Mouse (Mus musculus) MEL (cell line): ENCODE data around the gene Hist2h3b. TPM values are rescaled to one million over a fixed set of nuclear protein-coding genes. Genes with fewer than 3 reads are reported as not detected.

Experiments used
- DNase-seq: peaks from one replicate; pipeline ENCODE4 v3.0.0; 2011; ENCODE audit warnings: low read depth, low spot score
- H3K27ac ChIP-seq: 2 replicates; pipeline ENCODE4 v1.5.1; 2012; ENCODE audit warnings: low read depth, mild to moderate bottlenecking, control low read depth, low read length, moderate library complexity; ENCODE audit not compliant: control insufficient read depth
- H3K27me3 ChIP-seq, 2 experiments: fragments of 150-350 bp in 1 of 2; sonication (generic) in 1 of 2; 2 replicates each; pipeline ENCODE4 v1.6.1; 2012; ENCODE audit warnings: low read length in 2 of 2, mild to moderate bottlenecking in 2 of 2, improper control_type of control experiment in 1 of 2, moderate library complexity in 1 of 2; ENCODE audit not compliant: insufficient read depth in 2 of 2, control insufficient read depth in 1 of 2
- H3K36me3 ChIP-seq, 2 experiments: 2 replicates each; pipeline ENCODE4 v1.6.1; 2012 to 2014; ENCODE audit warnings: low read length in 2 of 2, improper control_type of control experiment in 1 of 2, inconsistent platforms in 1 of 2, mild to moderate bottlenecking in 1 of 2; ENCODE audit not compliant: insufficient read depth in 2 of 2, control insufficient read depth in 1 of 2
- H3K4me1 ChIP-seq, 2 experiments: fragments of 150-350 bp in 1 of 2; sonication (generic) in 1 of 2; 2 replicates each; pipeline ENCODE4 v1.6.1; 2012; ENCODE audit warnings: low read length in 2 of 2, improper control_type of control experiment in 1 of 2, mild to moderate bottlenecking in 1 of 2; ENCODE audit not compliant: insufficient read depth in 2 of 2, control insufficient read depth in 1 of 2
- H3K4me3 ChIP-seq, 2 experiments: fragments of 150-350 bp in 1 of 2; sonication (generic) in 1 of 2; 2 replicates each; pipeline ENCODE4 v1.5.1; 2012; ENCODE audit warnings: low read depth in 2 of 2, low read length in 2 of 2, mild to moderate bottlenecking in 2 of 2, moderate library complexity in 2 of 2, control low read depth in 1 of 2, improper control_type of control experiment in 1 of 2; ENCODE audit not compliant: control insufficient read depth in 1 of 2, insufficient read depth in 1 of 2
- H3K79me2 ChIP-seq: 2 replicates; pipeline ENCODE4 v1.6.1; 2012; ENCODE audit warnings: mild to moderate bottlenecking, low read length, moderate library complexity; ENCODE audit not compliant: control insufficient read depth, poor library complexity, insufficient read depth
- H3K9ac ChIP-seq: 2 replicates; pipeline ENCODE4 v1.6.1; 2012; ENCODE audit warnings: low read depth, mild to moderate bottlenecking, control low read depth, low read length, moderate library complexity; ENCODE audit not compliant: control insufficient read depth, poor library complexity, severe bottlenecking
- H3K9me3 ChIP-seq: fragments of 150-350 bp; sonication (generic); replicated peaks from 2 replicates; pipeline ENCODE4 v1.6.1; 2012; ENCODE audit warnings: mild to moderate bottlenecking, low read length, improper control_type of control experiment, moderate library complexity; ENCODE audit not compliant: insufficient read depth
- CHD1 ChIP-seq: IDR thresholded peaks from 2 replicates; pipeline ENCODE4 v1.6.1; 2012; ENCODE audit warnings: low read depth, mild to moderate bottlenecking, inconsistent platforms, low read length, improper control_type of control experiment
- ETS1 ChIP-seq: IDR thresholded peaks from 2 replicates; pipeline ENCODE4 v1.6.1; 2012; ENCODE audit warnings: low read depth, mild to moderate bottlenecking, inconsistent platforms, low read length, improper control_type of control experiment, moderate library complexity
- HCFC1 ChIP-seq: IDR thresholded peaks from 2 replicates; pipeline ENCODE4 v1.6.1; 2012; ENCODE audit warnings: low read depth, mild to moderate bottlenecking, inconsistent platforms, low read length, improper control_type of control experiment, moderate library complexity
- KAT2A ChIP-seq: conservative IDR thresholded peaks from 2 replicates; pipeline ENCODE4 v1.6.1; 2012; ENCODE audit warnings: low read depth, low read length, improper control_type of control experiment, inconsistent platforms
- MAZ ChIP-seq: IDR thresholded peaks from 2 replicates; pipeline ENCODE4 v1.6.1; 2012; ENCODE audit warnings: low read depth, mild to moderate bottlenecking, inconsistent platforms, low read length, improper control_type of control experiment
- MYB ChIP-seq: IDR thresholded peaks from 2 replicates; pipeline ENCODE4 v1.6.1; 2011; ENCODE audit warnings: mild to moderate bottlenecking, low read depth, low read length, improper control_type of control experiment
- POLR2A ChIP-seq, 2 experiments: IDR thresholded peaks; 2 replicates each; pipeline ENCODE4 v1.6.1; 2011 to 2012; ENCODE audit warnings: low read length in 2 of 2, mild to moderate bottlenecking in 2 of 2, control low read depth in 1 of 2, improper control_type of control experiment in 1 of 2, low read depth in 1 of 2, moderate library complexity in 1 of 2; ENCODE audit not compliant: control insufficient read depth in 1 of 2, insufficient read depth in 1 of 2, poor library complexity in 1 of 2
- POLR2AphosphoS5 ChIP-seq: IDR thresholded peaks from 2 replicates; pipeline ENCODE4 v1.6.1; 2012; ENCODE audit warnings: low read depth, borderline replicate concordance, mild to moderate bottlenecking, inconsistent platforms, low read length, moderate library complexity, mixed read lengths
- TCF12 ChIP-seq: IDR thresholded peaks from 2 replicates; pipeline ENCODE4 v1.6.1; 2014; ENCODE audit warnings: low read depth, mild to moderate bottlenecking, inconsistent platforms, low read length, improper control_type of control experiment, moderate library complexity
- polyA plus RNA-seq, 2 experiments: library from polyadenylated mRNA; stranded (reverse) in 1 of 2; unstranded in 1 of 2; fragments of >175 nt in 1 of 2; fragments of >200 nt in 1 of 2; gene quantifications; 2 replicates each; pipeline versions ENCODE4 v1.2.1 to v1.2.4; 2012; ENCODE audit warnings: low replicate concordance in 2 of 2, low read depth in 1 of 2; ENCODE audit not compliant: insufficient read length in 2 of 2, insufficient read depth in 1 of 2, missing spikeins in 1 of 2
- total RNA-seq: library from RNA; depleted of rRNA; stranded (reverse); fragments of 300-350 nt; gene quantifications from 2 replicates; pipeline ENCODE4 v1.2.3, GENCODE M21; 2012

The Hist2h3b gene
- total and polyA plus RNA-seq, 3 experiments, result 71.7 to 3,962 TPM; not detected in 1

DNA sequence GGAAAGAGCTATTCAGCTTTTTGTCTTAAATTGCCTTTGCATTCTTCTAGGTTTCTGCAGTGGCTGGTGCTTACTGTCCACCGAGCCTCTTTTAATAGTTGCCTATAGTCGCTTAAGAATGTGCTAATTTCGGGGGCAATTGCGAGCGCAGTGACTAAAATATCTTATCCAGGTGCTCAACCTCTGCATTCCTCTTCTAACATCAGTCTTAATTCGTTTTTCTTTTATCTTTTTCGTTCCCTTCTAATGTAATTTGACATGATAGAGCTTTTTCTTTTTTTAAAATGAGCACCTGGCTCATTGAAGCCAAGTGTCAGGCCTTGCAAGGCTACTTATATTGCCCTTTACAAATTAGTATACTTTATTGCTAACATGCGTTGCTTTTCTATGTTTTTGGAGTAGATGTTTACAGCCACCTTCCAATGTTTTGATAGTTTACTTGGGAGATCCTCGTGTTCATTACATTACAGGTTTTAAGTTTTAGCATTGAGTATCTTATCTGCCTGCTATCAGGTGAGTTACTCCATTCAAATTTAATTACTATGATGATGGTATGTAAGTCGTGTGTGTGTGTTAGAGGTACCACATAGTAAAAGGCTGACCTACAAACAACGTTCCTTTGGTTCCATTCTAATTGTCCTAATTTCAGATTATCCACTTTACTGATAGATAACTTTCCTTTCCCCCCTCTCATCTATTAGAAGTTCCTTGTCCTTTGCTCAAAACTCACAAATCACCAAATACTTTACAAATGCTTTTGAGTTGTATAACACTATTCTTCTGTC, 20.9 kb upstream of the Hist2h3b start:
- peak overlapping the region; percentile 92 for H3K9ac ChIP-seq
- H3K79me2 ChIP-seq, result peaks cover 2% of the 10 kb centered on the region
- TF ChIP-seq MYB, result no peak
- TF ChIP-seq HCFC1, result no peak
- peak in 1 of 2 experiments; percentile 80; a peak in 2 of 4 replicates for TF ChIP-seq POLR2A (IDR thresholded peaks at IDR 0.05; ENCODE audit: control insufficient read depth in 1 of 2, insufficient read depth in 1 of 2, low read depth in 1 of 2, low read length in 2 of 2, poor library complexity in 1 of 2)
- no peak for TF ChIP-seq KAT2A
- TF ChIP-seq TCF12, result no peak
- TF ChIP-seq POLR2AphosphoS5, result peak; percentile 72; the same call in 1 of the 2 replicates
- TF ChIP-seq MAZ, result no peak
- H3K4me1 ChIP-seq, result peaks cover 13 to 25% of the 10 kb centered on the region in 2 experiments
- H3K9me3 ChIP-seq, result no peaks in the 10 kb centered on the region
- DNase-seq, result peak; percentile 91
- H3K36me3 ChIP-seq, result peaks cover 0 to 48% of the 10 kb centered on the region in 2 experiments; a peak in 2 of 4 replicates
- no peaks in the 10 kb centered on the region for H3K27me3 ChIP-seq
- peak overlapping the region; percentile 3 to 63 for H3K4me3 ChIP-seq
- peak overlapping the region; percentile 97 for H3K27ac ChIP-seq

DNA sequence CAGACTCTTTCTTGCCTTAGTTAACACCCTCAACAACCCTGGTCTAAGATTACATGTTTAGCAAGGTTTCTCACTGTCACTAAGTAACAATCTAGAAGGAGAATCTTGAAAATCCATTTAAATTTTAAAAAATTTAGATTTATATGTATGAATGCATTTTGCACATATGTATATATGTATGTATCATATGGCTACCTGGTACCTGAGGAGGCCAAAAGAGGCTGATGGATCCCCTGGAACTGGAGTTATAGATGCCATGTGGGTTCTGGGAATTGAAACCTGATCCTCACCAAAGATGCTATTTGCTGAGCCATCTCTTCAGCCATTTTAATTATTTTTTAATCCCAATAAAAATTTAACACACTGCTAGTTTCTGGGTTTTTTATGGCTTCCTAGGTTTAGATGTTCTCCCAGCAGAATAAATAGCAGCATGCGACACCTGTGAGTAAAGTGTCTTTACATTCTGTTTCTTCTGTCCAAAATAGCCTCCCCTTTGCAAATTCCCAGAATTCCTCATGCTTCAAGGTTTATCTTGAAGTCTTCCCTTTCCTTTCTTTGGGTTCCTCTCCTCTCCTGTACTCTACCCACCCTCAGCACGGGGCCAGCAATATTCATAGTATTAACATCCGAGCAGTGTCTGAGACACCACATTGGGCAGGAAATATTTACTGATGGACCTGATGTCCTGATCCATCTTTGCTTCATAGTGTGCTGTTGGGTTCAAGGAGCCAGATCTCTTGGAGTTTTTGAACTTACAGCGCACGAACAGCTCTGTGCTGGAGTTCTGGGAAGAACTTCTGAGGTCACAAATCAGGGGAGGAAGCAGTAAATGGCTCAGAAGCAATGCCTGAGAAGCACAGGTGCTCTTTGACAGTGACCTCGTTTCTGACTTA, 20.1 kb upstream of the Hist2h3b start:
- no peaks in the 10 kb centered on the region for H3K27me3 ChIP-seq
- H3K9me3 ChIP-seq, result no peaks in the 10 kb centered on the region
- H3K36me3 ChIP-seq, result peaks cover 0 to 44% of the 10 kb centered on the region in 2 experiments; a peak in 2 of 4 replicates
- peak overlapping the region; percentile 3 to 4 for H3K4me3 ChIP-seq
- H3K9ac ChIP-seq, result peak overlapping the region; percentile 92
- TF ChIP-seq CHD1 (no peak), ETS1 (no peak)
- peak overlapping the region; percentile 35 for H3K27ac ChIP-seq
- DNase-seq, result peak; percentile 86
- peaks cover 2% of the 10 kb centered on the region; the same call in 1 of the 2 replicates for H3K79me2 ChIP-seq
- peaks cover 11 to 23% of the 10 kb centered on the region in 2 experiments for H3K4me1 ChIP-seq

DNA sequence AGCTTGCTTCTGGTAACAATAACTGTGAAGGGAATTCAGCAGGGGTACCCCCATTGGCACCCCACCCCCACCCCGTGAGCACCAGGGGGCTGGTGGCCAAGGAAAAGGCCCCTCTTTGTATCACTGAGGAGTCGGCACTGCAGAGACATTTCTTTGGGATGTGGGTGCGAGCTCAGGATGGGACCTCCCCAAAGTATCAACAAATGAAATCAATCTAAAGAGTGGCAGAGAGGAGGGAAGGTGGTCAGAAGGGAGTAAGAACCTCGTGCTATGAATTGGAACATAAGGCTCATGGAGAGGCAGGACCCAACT, 19.5 kb upstream of the Hist2h3b start:
- H3K9ac ChIP-seq, result no peak overlapping the region
- TF ChIP-seq TCF12 (no peak), POLR2AphosphoS5 (0 out of 2 replicates have a peak, but pooled peaks have one; percentile 18)
- TF ChIP-seq, all 39 proteins: peak for 1
- H3K4me1 ChIP-seq, result peaks cover 6 to 23% of the 10 kb centered on the region in 2 experiments
- H3K36me3 ChIP-seq, result peaks cover 0 to 43% of the 10 kb centered on the region in 2 experiments; a peak in 2 of 4 replicates
- DNase-seq, result no peak
- H3K27ac ChIP-seq, result no peak overlapping the region
- H3K27me3 ChIP-seq, result no peaks in the 10 kb centered on the region
- peaks cover 2% of the 10 kb centered on the region; the same call in 1 of the 2 replicates for H3K79me2 ChIP-seq
- no peaks in the 10 kb centered on the region for H3K9me3 ChIP-seq
- no peak overlapping the region for H3K4me3 ChIP-seq
